Mouse (Mus musculus) ZHBTc4 (cell line): Measurements from ENCODE around the gene Metrnl.

Experiments used
- DNase-seq: peaks from one replicate; pipeline ENCODE4 v3.0.0-alpha.2; 2011; ENCODE audit warnings: low read depth, low spot score

Gene Metrnl

DNA sequence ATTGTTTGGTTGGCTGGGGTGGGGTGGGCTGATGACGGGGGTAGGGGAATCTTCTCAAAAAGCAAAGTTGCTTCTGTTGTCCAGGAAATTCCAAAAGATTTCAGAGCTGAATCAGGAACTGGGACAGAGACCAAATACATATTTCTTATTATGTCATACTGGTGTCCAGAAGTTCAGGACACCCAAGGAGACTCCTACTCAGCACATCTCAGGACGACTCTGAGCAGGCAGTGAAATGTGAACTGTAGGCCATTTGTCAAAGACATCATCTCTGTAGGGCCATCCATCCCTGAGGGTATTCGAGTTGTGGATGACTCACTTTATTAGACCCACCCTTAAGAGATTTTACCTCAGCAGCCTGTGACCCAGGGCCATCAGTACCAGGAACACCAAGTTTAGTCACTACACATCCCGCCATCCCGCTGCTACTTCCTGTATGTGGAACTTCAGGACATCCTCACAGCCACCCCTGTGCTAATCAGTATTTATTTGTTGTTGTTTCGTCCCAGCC is 15.8 kb upstream of the Metrnl start:
- DNase-seq, result no peak

DNA sequence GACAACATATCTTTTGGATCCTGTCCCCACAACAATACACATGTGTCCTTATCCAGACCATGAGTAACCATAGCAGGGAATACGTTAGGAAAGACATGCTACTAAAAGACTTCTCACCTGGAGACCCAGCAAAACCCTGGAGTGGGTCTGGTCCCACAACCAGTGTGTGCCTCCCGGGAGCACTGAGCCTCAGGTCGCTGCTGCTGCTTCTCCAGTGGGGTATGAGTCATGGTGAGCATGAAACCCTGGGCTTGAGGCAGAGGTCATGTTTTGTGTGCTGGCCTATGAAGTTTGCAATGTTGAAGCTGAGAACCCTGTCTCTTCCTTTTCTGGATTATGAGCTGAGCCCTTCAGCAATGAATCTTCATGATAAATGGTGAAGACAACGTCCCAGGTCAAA is 15.3 kb upstream of the Metrnl start:
- no peak for DNase-seq

DNA sequence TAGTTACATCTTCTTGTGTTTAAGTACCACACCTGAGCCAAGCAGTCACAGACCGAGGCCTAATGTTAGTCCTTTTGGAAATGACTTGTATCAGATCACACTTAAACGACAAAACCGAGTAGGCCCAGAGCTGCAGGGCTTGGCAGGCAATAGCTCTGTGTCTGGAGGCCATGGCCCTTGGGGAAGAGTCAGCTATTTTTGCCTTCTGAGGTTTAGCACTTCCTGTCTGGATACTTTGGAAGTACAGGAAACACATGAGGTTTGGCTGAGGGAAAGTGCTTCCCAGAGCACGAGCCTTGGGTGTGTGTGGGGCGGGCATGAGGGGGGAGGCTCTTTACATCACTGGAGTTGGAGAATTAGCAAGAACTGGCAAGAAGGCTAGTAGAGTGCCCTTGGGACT is 14.7 kb upstream of the Metrnl start:
- DNase-seq, result no peak

DNA sequence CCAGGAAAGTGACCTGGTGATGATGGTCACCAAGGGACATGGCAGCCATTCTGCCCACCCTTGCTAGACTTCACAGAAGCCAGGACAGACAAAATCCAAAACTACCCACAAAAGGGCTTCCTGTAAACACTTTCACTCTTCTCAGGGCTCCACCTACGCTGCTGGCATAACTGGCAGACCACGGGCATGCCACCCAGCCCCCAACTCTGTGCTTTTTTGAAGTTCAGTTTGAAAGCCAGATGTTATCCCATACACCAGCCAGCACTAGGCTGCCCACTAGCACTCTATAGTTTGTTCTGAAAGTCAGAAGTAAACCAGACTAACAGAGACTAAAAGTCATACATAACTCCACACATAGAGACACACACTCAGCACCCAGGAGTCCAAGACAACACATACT is 13.3 kb upstream of the Metrnl start:
- no peak for DNase-seq

DNA sequence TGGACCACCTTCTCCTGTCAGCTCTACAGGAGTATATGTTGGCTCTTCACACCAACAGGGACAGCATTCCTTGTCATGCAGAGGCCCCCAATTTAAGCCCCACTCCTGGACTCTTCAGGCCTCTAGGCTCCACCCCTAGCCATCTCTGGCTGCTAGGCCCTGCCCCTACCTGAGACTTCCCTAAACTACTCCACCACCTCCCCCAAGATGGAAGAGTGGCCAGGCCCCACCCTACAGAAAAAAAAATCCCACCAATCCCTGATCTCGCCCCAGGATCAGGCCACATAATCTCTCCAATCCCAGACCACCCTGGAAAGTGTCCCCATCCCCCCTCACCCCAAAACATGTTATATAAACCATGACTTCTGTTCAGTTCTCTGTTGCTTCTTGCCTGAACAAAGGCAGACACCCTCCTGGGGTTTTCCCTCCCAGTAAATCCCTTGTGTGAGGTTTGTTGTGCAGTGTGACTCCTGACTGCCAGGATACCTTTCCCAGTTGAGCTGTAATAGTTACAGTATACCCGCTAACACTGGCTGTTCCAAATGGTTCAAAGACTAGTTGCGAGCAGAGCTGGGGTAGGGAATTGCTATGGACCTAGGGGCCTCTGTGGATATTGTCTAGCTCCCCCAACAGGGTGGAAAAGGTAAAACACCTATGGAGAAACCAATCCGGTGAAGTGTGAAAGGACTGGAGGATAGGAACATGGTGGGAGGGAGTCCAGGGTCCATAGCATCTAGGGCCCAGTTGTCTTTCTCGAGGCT is 5.9 kb upstream of the Metrnl start:
- DNase-seq, result peak; percentile 48

DNA sequence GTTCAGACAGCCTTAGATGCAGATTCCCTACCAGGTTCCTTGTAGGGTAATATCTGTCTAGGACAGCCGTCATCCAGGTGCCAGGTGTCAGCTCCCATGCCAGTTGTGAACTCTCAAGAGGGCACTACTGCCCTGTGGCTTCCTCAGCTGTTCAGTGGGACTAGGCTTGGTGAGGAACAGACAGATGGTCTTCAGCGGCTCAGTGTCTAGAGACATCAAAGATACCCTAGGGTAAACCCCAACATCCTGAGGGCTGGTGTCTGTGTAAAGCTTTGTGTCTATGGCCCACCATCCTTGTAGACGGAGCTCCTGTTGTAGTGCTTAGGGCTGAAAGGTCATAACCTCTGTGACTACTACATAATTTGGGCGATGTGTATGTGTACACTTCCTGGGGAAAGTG is 4.1 kb upstream of the Metrnl start:
- DNase-seq, result no peak

DNA sequence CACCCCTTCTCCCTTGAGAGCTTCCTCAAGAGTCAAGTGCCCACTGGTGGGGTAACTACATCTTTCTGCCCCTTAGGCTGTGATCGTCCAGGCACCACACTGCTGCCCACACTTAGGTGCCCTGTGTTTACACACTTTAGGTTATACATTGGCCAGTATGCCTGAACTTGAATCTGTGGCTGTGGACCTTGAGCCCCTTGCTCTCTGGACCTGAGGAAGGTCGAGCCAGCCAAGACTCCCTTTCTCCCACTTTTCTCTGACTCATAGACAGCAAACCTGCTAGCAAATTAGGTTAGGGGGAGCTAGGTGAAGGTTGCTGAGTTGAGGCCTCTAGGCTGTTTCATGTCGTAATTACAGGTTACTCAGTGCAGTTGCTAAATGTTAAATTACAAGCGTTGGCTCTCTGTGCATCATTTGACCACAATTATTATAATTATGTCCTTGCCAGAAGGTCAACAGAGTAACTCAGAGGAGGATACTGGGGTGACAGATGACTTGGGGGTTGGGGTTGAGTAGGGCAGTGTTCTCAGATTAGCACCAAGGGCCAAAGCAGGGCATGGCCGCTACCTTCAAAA is 2.9 kb upstream of the Metrnl start:
- no peak for DNase-seq

DNA sequence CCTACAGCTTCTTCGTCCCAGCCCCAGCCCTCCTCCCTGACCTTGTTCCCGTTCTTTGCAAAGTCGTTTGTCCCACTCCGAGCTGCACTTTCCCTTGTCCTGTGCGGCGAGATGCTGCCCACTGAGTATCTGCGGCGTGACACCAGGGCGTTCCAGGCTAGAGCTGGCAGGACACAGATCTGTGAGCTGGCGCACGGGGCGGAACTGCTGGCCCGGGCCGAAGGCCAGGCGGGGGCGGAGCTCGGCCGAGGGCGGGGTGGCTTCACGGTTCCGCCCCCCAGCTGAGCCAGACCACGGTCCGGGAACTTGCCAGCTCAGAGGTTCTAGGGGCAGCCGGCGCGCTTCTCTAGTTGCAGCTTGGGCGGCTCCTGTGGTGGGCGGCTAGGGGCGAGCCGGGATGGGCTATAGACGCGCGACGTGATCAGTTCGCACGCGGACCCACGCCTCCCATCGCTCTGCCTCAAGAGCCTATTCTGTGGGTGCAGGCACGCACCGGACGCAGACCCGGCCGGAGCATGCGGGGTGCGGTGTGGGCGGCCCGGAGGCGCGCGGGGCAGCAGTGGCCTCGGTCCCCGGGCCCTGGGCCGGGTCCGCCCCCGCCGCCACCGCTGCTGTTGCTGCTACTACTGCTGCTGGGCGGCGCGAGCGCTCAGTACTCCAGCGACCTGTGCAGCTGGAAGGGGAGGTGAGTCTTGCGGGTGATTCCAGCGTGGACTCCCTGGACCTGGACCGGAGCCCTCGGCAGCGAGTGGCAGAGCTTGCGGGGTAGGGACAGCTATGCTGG is 959 bp downstream of the Metrnl start:
- peak; percentile 84 for DNase-seq

DNA sequence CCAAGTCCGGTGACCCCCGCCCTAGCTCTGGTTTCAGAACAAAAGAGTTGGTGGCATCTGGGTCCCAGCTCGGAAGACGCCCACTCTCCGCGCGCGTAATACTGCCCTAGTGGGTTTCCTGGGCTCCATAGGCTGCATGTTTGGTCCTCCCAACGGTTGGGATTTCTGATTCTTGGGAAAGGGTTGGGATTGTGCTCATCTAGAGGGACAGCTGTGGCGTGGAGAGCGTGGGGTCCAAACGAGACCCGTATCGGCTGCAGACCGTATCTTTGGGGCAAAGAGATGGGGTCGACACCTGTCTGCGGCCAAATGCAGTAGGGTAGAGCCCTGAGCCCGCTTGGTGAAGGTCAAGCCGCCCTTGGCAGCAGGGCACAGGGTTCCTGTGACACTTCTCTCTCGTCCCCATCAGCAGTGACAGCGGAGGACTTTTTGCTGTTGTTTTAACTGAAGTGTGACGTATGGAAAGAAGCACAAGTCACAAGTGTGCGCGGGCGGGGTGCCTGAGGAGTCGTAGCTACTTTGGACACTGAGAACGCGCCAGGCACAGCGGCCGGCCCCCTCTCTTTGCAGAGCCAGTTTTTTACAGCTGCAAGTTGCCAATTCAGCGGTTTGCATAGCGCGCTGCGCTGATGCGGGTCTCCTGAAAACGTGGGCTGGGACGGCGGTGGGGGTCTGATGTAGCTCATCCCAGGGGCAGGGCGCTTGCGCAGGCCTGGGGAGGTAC is 1.7 kb downstream of the Metrnl start:
- peak; percentile 44 for DNase-seq

DNA sequence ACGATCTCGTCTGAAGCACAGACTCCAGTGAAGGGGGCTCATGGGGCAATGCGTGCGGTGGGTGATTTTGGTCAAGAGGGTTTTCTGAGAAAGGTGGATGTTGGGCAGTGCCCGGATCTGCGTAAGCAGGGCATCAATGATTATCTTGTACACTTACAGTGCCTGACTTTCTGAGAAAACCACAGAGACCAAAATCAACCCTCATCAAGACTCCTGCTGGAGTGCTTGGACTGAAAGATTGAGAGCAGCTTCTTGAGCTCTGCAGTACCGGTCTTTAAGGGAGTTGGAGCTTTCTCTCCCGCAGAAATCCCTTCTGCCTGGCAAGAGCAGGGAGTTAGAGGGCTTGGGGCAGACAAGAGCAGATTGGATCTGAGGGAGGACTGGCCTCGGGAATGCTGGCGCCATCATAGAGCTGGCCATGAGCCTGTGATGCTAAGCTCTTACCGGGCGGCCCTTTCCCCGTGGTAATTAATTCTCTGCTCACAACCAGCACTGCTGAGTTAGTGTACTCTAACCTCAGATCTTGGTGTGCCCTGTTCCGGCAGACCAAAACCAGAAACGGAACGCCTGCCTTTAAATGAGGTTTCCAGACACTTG is 2.4 kb downstream of the Metrnl start:
- peak; percentile 10 for DNase-seq

DNA sequence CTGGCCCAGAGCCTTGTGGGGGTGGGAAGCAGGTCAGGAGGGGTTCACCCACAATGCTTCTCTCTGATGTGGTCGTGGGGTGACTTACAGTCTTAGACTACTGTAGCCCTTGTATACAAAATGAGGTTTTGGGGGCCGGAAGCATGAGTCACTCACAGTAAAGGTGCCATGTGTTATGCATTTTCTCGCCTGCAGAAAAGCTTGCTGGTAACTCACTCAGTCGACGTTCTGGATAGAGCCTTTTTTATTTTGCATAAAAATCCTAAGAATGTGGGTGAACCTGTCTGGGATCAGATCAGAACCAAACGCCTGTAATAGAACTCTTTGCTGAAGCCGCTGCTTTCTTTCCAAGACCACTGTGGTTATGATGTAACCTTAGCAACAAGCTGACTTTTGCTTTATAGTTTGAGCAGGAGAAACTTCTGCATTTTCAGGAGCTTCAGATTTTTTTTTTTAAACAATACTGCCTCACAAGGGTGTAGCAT is 5.2 kb downstream of the Metrnl start:
- DNase-seq, result no peak

DNA sequence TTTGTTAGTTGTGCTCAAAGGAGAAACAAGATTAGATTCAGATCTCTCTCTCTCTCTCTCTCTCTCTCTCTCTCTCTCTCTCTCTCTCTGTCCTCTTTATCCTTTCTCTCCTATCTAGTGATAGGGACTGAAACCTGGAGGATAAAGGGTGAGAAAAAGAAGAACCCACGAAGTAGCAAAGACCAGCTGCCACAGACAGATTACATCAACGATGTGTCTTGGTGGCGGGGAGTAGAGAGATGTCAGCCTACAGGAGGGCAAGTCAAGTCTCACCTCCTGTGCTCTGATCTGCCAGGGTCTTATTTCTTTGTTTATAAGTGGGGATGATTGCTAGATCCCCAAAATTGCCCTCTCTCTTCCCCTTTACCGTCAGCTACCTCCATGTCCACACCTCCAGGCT is 7.9 kb downstream of the Metrnl start:
- DNase-seq, result no peak

DNA sequence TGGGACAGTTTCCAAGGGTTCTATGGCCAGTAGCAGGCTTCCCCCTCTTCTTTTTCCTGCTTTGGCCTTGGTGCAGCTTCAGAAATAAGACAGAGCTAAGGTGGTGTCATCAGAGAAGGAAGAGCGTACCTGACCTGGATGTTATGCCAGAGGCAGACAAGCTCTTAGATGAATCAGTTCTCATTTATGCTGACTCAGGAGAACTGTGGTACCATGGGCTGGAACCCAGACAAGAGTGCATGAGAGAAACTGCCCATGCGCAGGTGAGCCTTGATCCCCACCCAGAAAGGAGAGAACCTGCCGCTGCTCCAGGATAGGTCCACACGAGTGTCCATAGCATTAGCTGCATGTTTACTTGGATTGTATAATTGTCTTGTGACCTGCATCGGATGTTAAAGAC is 8.9 kb downstream of the Metrnl start:
- DNase-seq, result no peak

DNA sequence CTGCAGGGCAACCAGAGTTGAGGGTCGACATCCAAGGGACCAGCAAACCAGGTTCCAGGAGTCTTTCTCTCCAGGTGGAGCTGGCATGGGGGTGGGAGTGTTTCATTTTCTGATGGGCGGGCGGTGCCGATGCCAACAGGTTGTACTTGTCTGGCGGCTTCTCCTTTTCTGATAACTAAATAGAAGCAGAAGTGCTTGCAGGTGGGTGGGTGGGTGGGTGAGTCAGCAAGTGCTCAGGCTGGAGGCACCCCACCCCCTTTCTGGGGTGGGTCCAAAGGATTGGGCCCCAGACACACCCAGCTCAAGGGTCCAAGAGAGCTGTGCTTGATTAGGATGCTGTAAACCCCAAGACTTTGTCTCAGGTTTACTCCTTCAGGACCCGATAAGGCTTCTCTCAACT is 11.6 kb downstream of the Metrnl start:
- DNase-seq, result no peak

DNA sequence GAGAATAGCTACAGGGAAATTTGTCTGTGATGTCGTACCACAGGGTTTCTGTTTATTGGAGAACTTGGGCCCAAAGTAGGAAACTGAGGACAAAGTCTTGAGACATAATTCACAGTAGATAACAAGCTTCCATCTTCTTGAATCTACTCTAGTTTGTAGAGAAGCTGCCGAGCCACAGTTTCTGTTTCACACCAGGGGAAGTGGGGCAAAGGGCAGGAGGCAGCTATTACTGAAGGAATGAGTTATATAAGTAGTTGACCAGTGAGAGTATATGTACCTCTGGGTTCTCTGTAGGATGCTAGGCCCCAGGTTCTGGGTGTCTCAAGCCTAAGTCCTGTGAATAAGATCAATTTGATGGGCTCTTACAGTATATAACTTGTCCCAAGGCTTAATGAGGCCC is 12.2 kb downstream of the Metrnl start:
- no peak for DNase-seq

DNA sequence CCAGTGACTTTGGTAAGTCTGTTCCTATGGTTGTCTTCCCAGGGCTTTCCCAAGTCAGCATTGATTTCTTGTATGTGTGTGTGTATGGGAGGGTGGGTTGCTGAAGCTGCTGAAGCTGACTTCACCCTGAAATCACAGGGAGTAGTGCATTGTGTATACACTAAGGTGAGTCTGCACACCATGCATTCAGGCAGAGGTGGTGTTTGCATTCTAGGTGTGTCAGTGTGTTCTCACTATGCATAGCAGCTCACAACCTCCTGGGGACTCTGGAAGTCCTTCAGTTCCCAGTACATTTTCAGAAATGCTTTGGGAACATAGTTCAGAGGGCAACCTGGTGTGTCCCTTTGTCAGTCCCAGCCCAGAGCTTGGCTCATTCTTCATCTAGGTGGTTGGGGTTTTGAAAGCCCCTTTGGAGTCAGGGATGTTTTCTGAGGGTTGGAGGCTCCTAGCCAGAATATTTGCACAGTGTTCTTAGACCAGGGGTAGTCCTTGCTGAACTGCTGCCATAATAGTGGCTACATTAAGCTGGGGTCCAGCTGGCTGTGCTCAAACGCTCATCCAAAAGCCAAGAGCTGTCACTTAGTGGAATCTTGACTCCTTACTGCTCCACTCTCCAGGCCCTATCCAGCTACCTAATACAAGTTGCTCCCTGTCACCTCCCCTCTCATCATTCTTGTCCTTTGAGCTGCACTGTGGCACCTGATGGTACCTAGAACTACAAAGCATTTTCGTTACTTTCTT is 13.6 kb downstream of the Metrnl start:
- DNase-seq, result no peak

DNA sequence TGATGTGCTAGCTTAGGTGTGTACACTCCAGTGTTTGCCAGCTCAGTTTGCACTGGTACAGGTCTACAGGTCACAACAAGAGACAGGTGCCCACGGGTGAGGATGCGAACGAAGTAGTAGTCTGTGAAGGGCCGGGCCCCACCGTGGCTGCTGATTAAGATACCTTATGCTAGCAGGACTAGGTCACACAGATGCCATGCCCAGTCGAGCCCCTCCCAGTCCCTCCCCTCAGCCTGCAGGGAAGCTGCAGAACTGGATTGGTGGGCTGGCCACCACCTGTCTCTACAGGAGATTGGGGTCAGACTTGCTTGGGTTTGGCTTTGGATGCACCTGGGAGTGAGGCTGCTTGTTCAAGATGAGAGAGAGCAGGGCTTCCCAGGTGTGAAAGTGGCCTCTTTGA is 16.4 kb downstream of the Metrnl start:
- DNase-seq, result no peak

DNA sequence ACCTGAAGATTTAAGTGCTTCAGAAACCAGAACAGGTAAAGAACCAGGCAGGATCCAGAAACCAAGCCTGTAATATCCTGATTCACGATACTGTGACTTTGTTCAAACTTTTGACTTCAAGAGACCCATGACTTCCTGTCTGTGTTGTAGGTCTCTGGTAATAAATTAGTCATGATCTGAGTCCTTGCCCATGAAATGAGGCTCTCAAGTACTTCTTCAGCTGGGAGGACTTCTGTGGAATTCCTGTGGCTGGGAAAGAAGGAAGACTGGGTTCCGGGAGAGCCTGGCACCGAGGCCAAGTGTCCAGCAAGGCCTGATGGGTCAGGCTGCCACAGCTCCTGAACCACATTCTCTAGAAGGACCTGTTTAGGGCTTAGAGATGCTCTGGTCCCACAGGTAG is 19.4 kb downstream of the Metrnl start:
- no peak for DNase-seq

DNA sequence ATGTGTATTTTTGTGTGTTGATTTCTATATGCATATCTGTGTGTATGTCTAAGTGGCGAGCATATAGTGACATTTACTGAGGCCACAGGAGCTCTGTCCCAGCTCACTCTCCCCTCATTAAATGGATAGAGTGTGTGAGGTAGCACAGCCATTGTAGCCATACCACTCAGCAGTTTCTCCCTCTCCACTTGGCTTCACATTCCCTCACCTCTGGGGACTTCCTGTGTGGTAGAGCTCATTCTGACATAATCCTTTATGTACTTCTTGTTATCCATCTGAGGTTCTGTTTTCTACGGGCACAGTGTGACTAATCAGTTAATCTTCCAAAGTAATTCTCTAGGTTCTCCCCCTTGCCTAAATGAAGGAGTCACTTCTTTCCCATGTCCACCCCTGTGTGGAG is 21.1 kb downstream of the Metrnl start:
- DNase-seq, result no peak

DNA sequence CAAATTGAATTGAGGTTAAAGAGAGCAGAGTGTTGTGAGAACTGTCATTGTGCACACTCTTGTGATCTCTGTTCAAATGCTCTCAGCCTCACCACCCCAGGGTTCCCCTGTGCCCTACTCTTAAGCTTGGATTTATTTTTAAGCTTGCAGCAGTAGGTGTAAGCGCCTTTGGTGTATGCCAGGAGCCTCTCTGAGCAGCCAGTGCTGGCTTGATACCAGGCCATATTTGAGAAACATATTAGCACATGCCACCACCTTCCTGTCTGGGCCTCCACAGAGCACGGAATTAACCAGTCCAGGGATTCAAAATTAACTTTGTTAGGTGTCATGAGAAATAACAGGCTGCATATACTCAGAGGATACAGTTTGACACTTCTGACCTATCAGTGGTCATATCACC is 25.3 kb downstream of the Metrnl start:
- no peak for DNase-seq

DNA sequence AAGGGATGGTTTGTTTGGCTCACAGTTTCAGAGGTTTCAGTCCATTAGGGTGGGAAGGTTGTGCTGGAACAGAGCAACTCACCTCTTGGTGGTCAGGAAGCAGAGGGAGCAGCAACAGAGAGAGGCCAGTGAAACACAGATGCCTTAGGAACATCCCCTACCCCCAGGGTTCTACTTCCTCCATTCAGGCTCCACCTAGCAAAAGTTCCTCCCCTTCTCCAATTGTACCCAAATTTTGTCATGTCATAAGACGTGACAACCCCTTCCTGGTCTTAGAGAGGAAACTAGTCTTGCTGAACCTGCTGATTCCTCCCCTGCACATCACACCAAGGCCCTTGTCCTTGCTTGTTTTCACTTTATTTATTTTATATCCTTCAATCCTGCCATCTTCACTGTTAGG is 32.8 kb downstream of the Metrnl start:
- DNase-seq, result no peak
